Mouse (Mus musculus): ENCODE results near the gene Abca13.
"Not testable (repeated sequence)": the region's sequence is repeated elsewhere in the genome, so short reads cannot be mapped to it uniquely, and the experiment has no call there.

GRCm38 (mm10) chr11:9374426-9374825, 182.7 kb downstream of the Abca13 start:
- TF ChIP-seq CTCF (IDR thresholded peaks at IDR 0.05; ENCODE audit: control insufficient read depth, insufficient read depth, insufficient replicate concordance, low read depth, low read length); POLR2A (IDR thresholded peaks at IDR 0.05; ENCODE audit: control insufficient read depth, low read depth, low read length): not testable (repeated sequence)

All from testis, adult 2 months (tissue).